Mouse (Mus musculus) hematopoietic stem cell, adult 5-6 weeks (primary cell): Measurements from ENCODE around the gene Slc11a1. TPM values are rescaled to one million over a fixed set of nuclear protein-coding genes. Genes with fewer than 3 reads are reported as not detected.

ENCODE experiments used
- ATAC-seq, 2 experiments: fragments of 125-278 bp in 1 of 2; replicated peaks in 1 of 2; 2 replicates each; pipeline ENCODE4 v1.8.0; 2016 to 2017; ENCODE audit warnings: inconsistent platforms in 2 of 2, mild to moderate bottlenecking in 2 of 2, moderate number of reproducible peaks in 2 of 2, low read depth in 1 of 2, moderate TSS enrichment in 1 of 2; ENCODE audit not compliant: low FRiP score in 2 of 2, poor library complexity in 2 of 2, severe bottlenecking in 2 of 2, insufficient read depth in 1 of 2, low TSS enrichment in 1 of 2
- total RNA-seq: library from RNA; stranded (forward); fragments of 172-1452, 232-1000 nt; gene quantifications from 2 replicates; pipeline ENCODE4 v1.2.3, GENCODE M21; 2017

Gene Slc11a1
- total RNA-seq, 1 experiment from 2014 or later = not detected

GRCm38 (mm10) chr1:74344163-74344916, 30.7 kb upstream of the Slc11a1 start:
- no peak for ATAC-seq

DNA sequence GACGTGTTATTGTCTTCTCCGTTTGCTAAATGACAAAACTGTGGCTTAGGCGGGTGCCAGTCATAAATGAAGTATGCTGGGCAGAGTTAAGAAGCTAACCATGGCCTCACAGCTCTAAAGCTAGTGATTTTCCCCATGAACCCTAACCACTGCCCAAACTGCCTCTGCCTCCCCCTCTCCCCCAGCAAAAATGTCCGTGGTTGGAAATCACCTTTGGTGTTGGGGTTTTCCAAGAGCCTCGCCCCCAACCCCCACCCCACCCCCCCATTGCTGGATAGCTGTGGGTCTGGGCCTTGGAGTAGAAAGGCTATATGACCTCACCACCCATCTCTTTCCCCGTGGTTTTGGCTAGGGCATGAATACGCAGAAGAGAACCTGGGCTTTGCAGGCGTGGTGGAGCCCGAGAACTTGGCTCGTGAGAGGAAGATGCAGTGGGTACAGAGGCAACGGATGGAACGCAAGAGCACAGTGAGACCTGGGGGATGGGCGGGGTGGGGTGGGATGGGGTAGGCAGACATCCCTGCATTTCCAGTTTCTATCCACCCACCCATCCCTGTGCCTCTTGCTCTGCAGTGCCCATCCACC, 23.7 kb upstream of the Slc11a1 start:
- ATAC-seq = no peak

GRCm38 (mm10) chr1:74352532-74353096, 22.4 kb upstream of the Slc11a1 start:
- no peak for ATAC-seq

GRCm38 (mm10) chr1:74353453-74354229, 21.4 kb upstream of the Slc11a1 start:
- ATAC-seq = no peak

- no peak for ATAC-seq
Measured at GRCm38 (mm10) chr1:74357531-74357930, 17.5 kb upstream of the Slc11a1 start.

- no peak for ATAC-seq
Measured at GRCm38 (mm10) chr1:74359952-74360517, 15.0 kb upstream of the Slc11a1 start.

DNA sequence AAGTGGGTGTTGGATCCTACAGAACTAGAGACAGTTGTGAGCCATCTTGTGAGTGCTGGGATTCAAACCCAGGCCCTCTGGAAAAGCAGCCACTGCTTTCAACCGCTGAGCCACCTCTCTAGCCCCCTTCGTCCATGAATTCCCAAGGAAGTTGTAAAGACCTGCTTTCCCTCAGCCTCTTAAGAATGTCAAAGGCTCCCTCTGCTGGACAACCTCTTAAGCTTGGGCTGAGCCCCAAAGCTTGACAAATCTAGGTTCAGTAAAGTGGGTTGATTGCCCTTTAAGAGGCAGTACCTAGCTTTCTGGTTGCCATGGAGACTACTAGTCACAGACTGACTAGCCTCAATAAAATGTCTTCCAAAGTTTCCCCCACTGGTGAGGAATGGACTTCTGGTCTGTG, 13.2 kb upstream of the Slc11a1 start, which contains the start of gene Catip:
Gene Catip (plus strand): TSS at position 297 of the 400 bp plus-strand sequence.
- peak; percentile 62 to 70 for ATAC-seq

GRCm38 (mm10) chr1:74362325-74363229, 12.4 kb upstream of the Slc11a1 start:
- ATAC-seq = no peak

- ATAC-seq = no peak
Measured at GRCm38 (mm10) chr1:74363437-74363836, 11.6 kb upstream of the Slc11a1 start.

- ATAC-seq = no peak
Measured at GRCm38 (mm10) chr1:74364270-74364669, 10.7 kb upstream of the Slc11a1 start.

- ATAC-seq = peak; percentile 63 to 77
Measured at GRCm38 (mm10) chr1:74367886-74368645, 6.9 kb upstream of the Slc11a1 start.

DNA sequence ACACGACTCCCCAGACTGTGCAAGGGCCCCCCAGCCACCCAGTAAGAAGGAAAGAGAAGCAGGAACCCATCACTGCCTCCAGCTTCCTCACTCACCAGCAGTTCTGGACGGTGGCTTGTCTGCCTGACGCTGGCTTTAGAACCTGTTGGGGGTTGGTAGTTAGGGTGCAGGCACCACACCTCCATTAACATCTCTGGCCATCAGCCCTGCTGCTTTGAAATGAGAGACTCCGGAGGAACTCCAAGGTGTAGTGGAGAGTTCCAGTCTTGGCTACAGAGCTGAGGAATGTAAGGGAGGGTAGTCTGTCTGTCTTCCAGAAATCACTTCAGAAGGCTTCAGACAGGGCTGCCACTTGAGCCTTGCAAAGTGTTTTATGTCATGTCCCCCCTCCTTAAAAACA, 5.0 kb upstream of the Slc11a1 start:
- no peak for ATAC-seq

GRCm38 (mm10) chr1:74373372-74373771, 1.6 kb upstream of the Slc11a1 start:
- ATAC-seq = peak; percentile 76 to 87

DNA sequence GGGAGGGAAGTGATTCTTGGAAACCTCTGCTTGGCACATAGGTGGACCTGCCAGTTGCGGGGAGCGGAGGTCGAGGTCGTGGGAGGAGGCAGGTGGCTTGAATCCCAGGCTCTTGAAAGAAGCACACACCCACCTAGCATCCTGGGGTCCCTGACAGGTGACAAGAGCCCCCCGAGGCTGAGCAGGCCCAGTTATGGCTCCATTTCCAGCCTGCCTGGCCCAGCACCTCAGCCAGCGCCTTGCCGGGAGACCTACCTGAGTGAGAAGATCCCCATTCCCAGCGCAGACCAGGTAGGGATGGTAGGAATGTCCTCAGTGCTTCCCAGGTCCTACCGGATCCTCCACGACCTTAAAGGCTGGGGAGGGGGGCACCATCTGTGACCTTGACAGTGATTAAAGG, 566 bp downstream of the Slc11a1 start:
- no peak for ATAC-seq

- no peak for ATAC-seq
Measured at GRCm38 (mm10) chr1:74376396-74376795, 1.4 kb downstream of the Slc11a1 start.

DNA sequence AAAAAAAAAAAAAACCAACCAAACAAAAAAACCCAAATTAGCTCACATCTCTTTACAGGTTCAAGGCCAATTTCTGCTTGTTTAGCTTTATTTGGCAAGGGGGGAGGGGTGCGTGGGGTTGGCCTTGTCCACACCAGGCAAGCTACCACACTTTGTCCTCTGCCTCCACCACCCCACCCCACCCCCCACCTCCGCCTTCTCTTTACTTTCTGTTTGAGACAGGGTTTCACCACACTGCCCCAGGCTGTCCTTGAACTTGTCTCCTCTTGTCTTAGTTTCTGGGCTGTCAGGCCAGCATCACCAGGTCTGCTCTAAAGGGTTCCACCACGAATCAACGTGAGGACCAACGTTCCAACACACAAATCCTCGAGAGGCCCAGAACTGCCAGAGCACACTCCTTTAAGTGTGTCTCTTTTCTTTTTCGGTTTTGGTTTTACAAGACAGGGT, 4.1 kb downstream of the Slc11a1 start:
- no peak for ATAC-seq
